Mouse (Mus musculus) neural tube, embryonic 13.5 days (tissue): ENCODE measurements around the gene Ascl1. TPM values are rescaled to one million over a fixed set of nuclear protein-coding genes. Genes with fewer than 3 reads are reported as not detected.

ENCODE experiments used
- ATAC-seq: fragments of 200-750 bp; cut with Nextera tagmentation; 2 replicates; pipeline ENCODE4 v1.8.0; 2017; ENCODE audit warnings: low read depth, mild to moderate bottlenecking, moderate TSS enrichment, moderate library complexity
- H3K27ac ChIP-seq: fragments of 300-500 bp; sonication (generic); replicated peaks from 2 replicates; pipeline ENCODE4 v1.5.1; 2015; ENCODE audit warnings: moderate library complexity, mild to moderate bottlenecking, inconsistent platforms
- H3K27me3 ChIP-seq: fragments of 300-500 bp; sonication (generic); 2 replicates; pipeline ENCODE4 v1.6.1; 2015; ENCODE audit warnings: mild to moderate bottlenecking, inconsistent platforms
- H3K36me3 ChIP-seq: fragments of 300-500 bp; sonication (generic); 2 replicates; pipeline ENCODE4 v1.6.1; 2015; ENCODE audit warnings: mild to moderate bottlenecking, inconsistent platforms
- H3K4me1 ChIP-seq: fragments of 300-500 bp; sonication (generic); replicated peaks from 2 replicates; pipeline ENCODE4 v1.6.1; 2015; ENCODE audit warnings: inconsistent platforms
- H3K4me2 ChIP-seq: fragments of 300-500 bp; sonication (generic); 2 replicates; pipeline ENCODE4 v1.6.1; 2015; ENCODE audit warnings: inconsistent platforms, mild to moderate bottlenecking, moderate library complexity
- H3K4me3 ChIP-seq: fragments of 300-500 bp; sonication (generic); 2 replicates; pipeline ENCODE4 v1.5.1; 2015; ENCODE audit warnings: mild to moderate bottlenecking, inconsistent platforms
- H3K9ac ChIP-seq: fragments of 300-500 bp; sonication (generic); 2 replicates; pipeline ENCODE4 v1.6.1; 2015; ENCODE audit warnings: moderate library complexity, mild to moderate bottlenecking, inconsistent platforms
- H3K9me3 ChIP-seq: fragments of 300-500 bp; sonication (generic); 2 replicates; pipeline ENCODE4 v1.6.1; 2016; ENCODE audit warnings: inconsistent platforms
- WGBS: fragments of 180-500 bp; shearing (Covaris S2); methylation state at CpG from one replicate; pipeline ENCODE4 v1.1.7; 2015; 5-methylcytosine and 5-hydroxymethylcytosine counted together
- polyA plus RNA-seq: library from polyadenylated mRNA; unstranded; fragments of >200 nt; fragmentation: Nextera tagmentation; extraction: Ambion mirVana; gene quantifications from 2 replicates; pipeline ENCODE4 v1.2.1, GENCODE M21; 2015

Gene Ascl1
- polyA plus RNA-seq = 12.9 and 21.2 TPM in 2 replicates

GRCm38 (mm10) chr10:87493576-87493975 lies at the start of gene Ascl1:
TSS of gene Ascl1 (minus strand) at chr10:87493660.
- peak; percentile 69 for ATAC-seq
- Histone ChIP-seq H3K4me1 (peaks cover 51% of the 10 kb centered on the region), H3K4me2 (peak within 1 kb of the TSS; percentile 87), H3K4me3 (peak within 1 kb of the TSS; percentile 64), H3K9ac (peak within 1 kb of the TSS; percentile 86), H3K36me3 (no peaks in the 10 kb centered on the region), H3K27me3 (peaks cover 44% of the 10 kb centered on the region), H3K27ac (peak within 1 kb of the TSS; percentile 88), H3K9me3 (peaks cover 5% of the 10 kb centered on the region)
- under 1% methylated on average over 30 of the region's 34 CpGs for WGBS

DNA sequence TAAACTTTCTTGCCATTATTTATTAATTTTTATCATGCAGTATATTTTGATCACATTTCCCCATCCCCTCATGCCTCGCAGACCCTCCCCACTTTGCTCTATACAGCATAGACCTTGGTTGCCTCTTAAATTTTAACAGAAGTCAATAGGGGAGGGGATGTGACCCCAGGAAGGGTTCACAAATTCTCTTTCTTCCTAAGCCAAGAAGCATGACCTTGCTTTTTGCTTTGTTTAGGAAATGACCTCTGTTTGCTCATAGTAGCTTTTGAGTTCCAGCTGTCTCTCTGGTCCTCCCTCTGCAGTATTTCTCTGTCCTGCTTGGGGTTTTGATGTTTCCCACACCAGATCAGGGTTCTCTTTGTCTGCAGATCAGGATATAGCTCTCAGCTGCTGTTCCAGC lies 40.7 kb upstream of the Ascl1 start:
- Histone ChIP-seq H3K4me1 (no peaks in the 10 kb centered on the region), H3K27me3 (no peaks in the 10 kb centered on the region), H3K9ac (no peak overlapping the region), H3K4me3 (no peak overlapping the region), H3K4me2 (no peak overlapping the region), H3K36me3 (no peaks in the 10 kb centered on the region), H3K9me3 (no peaks in the 10 kb centered on the region), H3K27ac (no peak overlapping the region)
- WGBS = 85% methylated on average over 1 of the region's 1 CpGs
- ATAC-seq = no peak

- Histone ChIP-seq H3K4me1 (no peaks in the 10 kb centered on the region), H3K9me3 (no peaks in the 10 kb centered on the region), H3K4me2 (no peak within 1 kb of the TSS), H3K36me3 (no peaks in the 10 kb centered on the region), H3K27ac (no peak within 1 kb of the TSS), H3K4me3 (no peak within 1 kb of the TSS), H3K9ac (no peak within 1 kb of the TSS), H3K27me3 (no peaks in the 10 kb centered on the region)
- WGBS = 93% methylated on average over 5 of the region's 5 CpGs
- no peak for ATAC-seq
Observed at GRCm38 (mm10) chr10:87521646-87522045, 28.2 kb upstream of the Ascl1 start, which contains the start of gene Pah. TSS of gene Pah (plus strand) at chr10:87521795.

DNA sequence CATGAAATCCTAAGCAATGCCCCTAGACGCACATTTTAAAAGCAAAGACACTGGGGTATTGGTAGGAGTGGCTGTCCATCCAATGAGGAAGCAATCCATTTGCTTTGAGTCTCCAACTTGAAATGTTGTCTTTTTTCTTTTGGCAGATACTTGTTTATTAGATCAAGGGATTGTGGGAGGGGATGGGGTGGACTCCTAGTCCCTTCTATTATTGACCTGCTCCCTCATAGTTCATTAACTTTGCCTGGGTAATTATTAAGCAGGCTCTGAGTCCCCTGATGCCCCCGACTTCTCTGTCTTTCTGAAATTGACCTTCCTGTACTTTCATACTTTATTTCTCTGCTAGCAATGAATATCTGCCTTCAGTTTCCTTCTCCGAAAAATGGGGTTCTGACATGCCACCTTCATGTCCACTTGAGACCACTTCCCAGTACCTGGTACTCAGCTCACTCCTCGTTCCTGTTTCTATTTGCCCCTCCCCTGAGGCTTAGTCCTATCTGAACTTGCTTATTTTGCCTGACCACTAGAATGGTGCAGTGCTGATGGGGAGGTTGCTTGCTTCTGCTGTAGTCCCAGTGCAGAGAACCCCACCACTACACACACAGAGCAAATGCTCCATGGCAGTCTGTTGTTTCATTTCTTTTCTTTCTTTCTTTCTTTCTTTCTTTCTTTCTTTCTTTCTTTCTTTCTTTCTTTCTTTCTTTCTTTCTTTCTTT lies 27.1 kb upstream of the Ascl1 start:
- Histone ChIP-seq H3K27me3 (no peaks in the 10 kb centered on the region), H3K9me3 (no peaks in the 10 kb centered on the region), H3K9ac (no peak overlapping the region), H3K4me3 (no peak overlapping the region), H3K4me2 (no peak overlapping the region), H3K27ac (no peak overlapping the region), H3K36me3 (no peaks in the 10 kb centered on the region), H3K4me1 (no peaks in the 10 kb centered on the region)
- ATAC-seq = no peak
- WGBS = 85% methylated on average over 4 of the region's 4 CpGs

DNA sequence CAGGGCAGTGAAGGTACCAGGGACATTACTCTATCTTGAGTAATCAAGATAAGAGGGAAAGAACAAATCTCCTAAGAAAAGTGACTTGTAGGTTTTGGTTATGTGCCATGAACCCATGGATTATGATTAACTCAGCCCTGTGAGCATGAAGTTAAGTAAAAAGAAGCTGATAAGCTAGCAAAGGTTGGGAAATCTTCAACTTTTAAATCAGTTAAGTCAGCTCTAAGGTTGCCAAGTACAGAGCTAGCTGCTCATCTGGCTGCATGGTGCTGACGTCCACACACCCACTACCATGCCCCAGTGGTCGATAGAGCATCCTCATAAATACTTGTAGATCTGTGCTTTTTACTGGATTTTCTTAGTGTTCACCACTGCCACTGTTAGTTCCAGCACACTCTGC lies 25.1 kb upstream of the Ascl1 start:
- no peaks in the 10 kb centered on the region for H3K27me3 ChIP-seq
- H3K4me1 ChIP-seq = no peaks in the 10 kb centered on the region
- no peaks in the 10 kb centered on the region for H3K36me3 ChIP-seq
- H3K4me3 ChIP-seq = no peak overlapping the region
- no peak overlapping the region for H3K9ac ChIP-seq
- no peak for ATAC-seq
- H3K9me3 ChIP-seq = no peaks in the 10 kb centered on the region
- H3K4me2 ChIP-seq = no peak overlapping the region
- no peak overlapping the region for H3K27ac ChIP-seq
- WGBS = 81% methylated on average over 2 of the region's 2 CpGs

GRCm38 (mm10) chr10:87513052-87513451 lies 19.6 kb upstream of the Ascl1 start:
- H3K9me3 ChIP-seq = no peaks in the 10 kb centered on the region
- no peak overlapping the region for H3K4me3 ChIP-seq
- H3K4me2 ChIP-seq = no peak overlapping the region
- H3K27me3 ChIP-seq = no peaks in the 10 kb centered on the region
- H3K27ac ChIP-seq = no peak overlapping the region
- no peaks in the 10 kb centered on the region for H3K4me1 ChIP-seq
- no peaks in the 10 kb centered on the region for H3K36me3 ChIP-seq
- H3K9ac ChIP-seq = no peak overlapping the region
- ATAC-seq = no peak

GRCm38 (mm10) chr10:87508581-87508980 lies 15.1 kb upstream of the Ascl1 start:
- WGBS = 89% methylated on average over 4 of the region's 4 CpGs
- ATAC-seq = no peak
- H3K4me2 ChIP-seq = no peak overlapping the region
- H3K27ac ChIP-seq = no peak overlapping the region
- H3K4me3 ChIP-seq = no peak overlapping the region
- peaks cover 9% of the 10 kb centered on the region for H3K27me3 ChIP-seq
- no peak overlapping the region for H3K9ac ChIP-seq
- peaks cover 4% of the 10 kb centered on the region; the same call in 1 of the 2 replicates for H3K4me1 ChIP-seq
- H3K36me3 ChIP-seq = no peaks in the 10 kb centered on the region
- H3K9me3 ChIP-seq = no peaks in the 10 kb centered on the region

GRCm38 (mm10) chr10:87503946-87504345 lies 10.5 kb upstream of the Ascl1 start:
- Histone ChIP-seq H3K36me3 (no peaks in the 10 kb centered on the region), H3K4me1 (peaks cover 20% of the 10 kb centered on the region), H3K4me2 (peak overlapping the region; percentile 39), H3K4me3 (no peak overlapping the region), H3K27me3 (peaks cover 35% of the 10 kb centered on the region), H3K9ac (no peak overlapping the region), H3K9me3 (no peaks in the 10 kb centered on the region), H3K27ac (no peak overlapping the region)
- peak; percentile 20; the same call in 1 of the 2 replicates for ATAC-seq
- 1% methylated on average over 10 of the region's 10 CpGs for WGBS

DNA sequence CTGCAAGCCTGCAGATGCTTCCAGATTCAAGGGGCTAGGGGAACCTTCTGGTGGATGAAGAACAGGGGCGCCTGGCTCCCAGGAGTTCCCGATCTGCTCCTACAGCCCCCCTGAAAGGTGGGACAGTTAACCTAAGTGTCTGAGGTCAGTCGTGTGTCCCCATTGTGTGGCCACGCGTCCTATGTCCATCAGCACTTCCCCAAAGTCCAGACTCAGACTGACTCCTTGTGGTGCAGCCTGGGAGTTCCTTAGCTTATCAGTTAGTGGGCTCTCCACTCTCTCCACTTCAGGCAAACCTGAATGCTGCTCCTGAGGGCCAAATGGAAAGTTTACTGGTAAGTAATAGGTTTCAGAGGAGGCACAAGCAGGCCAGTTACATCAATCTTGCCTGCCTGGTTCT lies 8.8 kb upstream of the Ascl1 start:
- H3K4me2 ChIP-seq = no peak overlapping the region
- H3K9me3 ChIP-seq = peaks cover 5% of the 10 kb centered on the region
- ATAC-seq = no peak

GRCm38 (mm10) chr10:87501659-87502042 lies 8.2 kb upstream of the Ascl1 start:
- Histone ChIP-seq H3K9ac (peak overlapping the region; percentile 18; the same call in 1 of the 2 replicates), H3K4me2 (peak overlapping the region; percentile 52), H3K4me3 (peak overlapping the region; percentile 17), H3K9me3 (peaks cover 5% of the 10 kb centered on the region), H3K27me3 (peaks cover 51% of the 10 kb centered on the region), H3K4me1 (peaks cover 20% of the 10 kb centered on the region), H3K36me3 (no peaks in the 10 kb centered on the region), H3K27ac (peak overlapping the region; percentile 33; the same call in 1 of the 2 replicates)
- WGBS = 2% methylated on average over 7 of the region's 7 CpGs
- ATAC-seq = peak; percentile 56

More for the DNA sequence above, 8.8 kb upstream of the Ascl1 start:
- Histone ChIP-seq H3K4me1 (peaks cover 20% of the 10 kb centered on the region), H3K27me3 (peaks cover 44% of the 10 kb centered on the region), H3K36me3 (no peaks in the 10 kb centered on the region), H3K4me3 (no peak overlapping the region), H3K9ac (no peak overlapping the region), H3K27ac (no peak overlapping the region)
- 12% methylated on average over 5 of the region's 5 CpGs for WGBS

DNA sequence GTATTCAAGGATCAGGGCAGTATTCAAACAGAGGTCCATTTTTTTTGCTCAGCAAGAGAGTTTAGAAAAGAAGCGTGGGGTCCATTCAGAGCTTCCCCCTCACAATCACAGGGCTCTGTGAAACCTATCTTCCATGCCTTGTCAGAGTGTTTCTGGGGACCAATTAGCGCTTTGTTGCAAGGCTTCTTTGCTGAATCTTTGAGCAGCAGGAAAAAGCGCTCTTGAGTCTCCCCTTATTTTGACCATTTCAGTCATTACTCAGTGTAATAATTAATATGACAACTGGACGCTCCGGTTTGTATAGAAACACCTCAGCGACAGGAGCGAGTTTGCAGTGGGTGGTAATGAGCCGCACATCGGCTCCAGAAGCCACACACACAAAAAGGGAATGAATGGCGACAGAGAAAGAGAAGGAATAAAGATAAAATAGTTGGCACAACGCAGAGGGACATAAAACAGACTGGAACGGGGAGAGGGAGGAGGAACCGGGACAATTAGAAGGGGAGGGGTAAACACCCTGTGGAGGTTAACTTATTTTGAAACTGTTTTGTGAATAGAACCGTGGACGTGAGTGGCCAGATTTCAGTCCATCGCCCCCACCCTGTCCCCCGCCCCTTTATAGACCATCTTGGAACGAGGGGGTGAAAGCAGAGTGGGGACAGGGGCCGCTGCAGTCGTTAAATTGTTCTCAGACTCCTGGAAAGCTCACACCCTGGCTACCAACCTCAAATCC lies 7.6 kb upstream of the Ascl1 start:
- H3K36me3 ChIP-seq = no peaks in the 10 kb centered on the region
- H3K9me3 ChIP-seq = peaks cover 5% of the 10 kb centered on the region
- peaks cover 54% of the 10 kb centered on the region for H3K27me3 ChIP-seq
- H3K4me2 ChIP-seq = peak overlapping the region; percentile 52
- peak overlapping the region; percentile 18 for H3K9ac ChIP-seq
- peak overlapping the region; percentile 17 for H3K4me3 ChIP-seq
- 6% methylated on average over 20 of the region's 20 CpGs for WGBS
- peak; percentile 63 for ATAC-seq
- H3K4me1 ChIP-seq = peaks cover 20% of the 10 kb centered on the region
- peak overlapping the region; percentile 33 for H3K27ac ChIP-seq

- ATAC-seq = no peak
- Histone ChIP-seq H3K4me2 (no peak overlapping the region), H3K27ac (no peak overlapping the region), H3K27me3 (peaks cover 57% of the 10 kb centered on the region), H3K9me3 (peaks cover 5% of the 10 kb centered on the region), H3K36me3 (no peaks in the 10 kb centered on the region), H3K9ac (no peak overlapping the region), H3K4me3 (no peak overlapping the region), H3K4me1 (peaks cover 37% of the 10 kb centered on the region)
- WGBS = 94% methylated on average over 2 of the region's 2 CpGs
Observed at GRCm38 (mm10) chr10:87497056-87497455, 3.6 kb upstream of the Ascl1 start.
